Mouse (Mus musculus) kidney, postnatal 10 days (tissue): ENCODE results near the gene Slc41a1.

Source experiments
- DNase-seq: peaks from one replicate; pipeline ENCODE4 v3.0.0; 2021; ENCODE audit warnings: mixed read lengths

The Slc41a1 gene

DNA sequence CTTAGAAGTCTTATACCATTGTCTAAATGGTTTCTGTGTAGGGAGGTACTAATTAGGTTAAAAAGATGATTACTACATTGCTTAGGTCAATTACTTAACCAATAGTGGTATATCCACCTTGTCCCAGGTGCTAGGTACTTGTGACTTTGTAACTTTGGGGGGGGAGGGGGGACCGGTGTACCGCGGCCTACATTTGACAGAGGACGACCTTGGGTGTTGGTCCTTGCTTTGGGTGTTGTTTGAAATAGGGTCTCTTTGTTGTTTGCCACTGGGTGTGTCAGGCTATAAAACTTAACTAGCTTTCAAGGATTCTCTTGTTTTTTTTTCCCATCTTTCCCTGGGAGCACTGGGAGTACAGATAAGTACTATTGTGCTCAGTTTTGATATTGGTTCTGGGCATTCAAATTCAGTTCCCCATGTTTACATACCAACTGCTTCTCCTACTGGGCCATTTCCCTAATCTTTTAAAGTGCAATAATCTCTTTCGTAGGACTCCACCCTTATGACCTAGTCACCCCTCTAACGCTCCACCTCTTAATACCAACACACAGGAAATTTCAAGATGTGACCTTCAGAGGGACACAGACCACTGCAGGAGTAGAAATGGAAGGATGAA lies 62.9 kb downstream of the Slc41a1 start:
- no peak for DNase-seq

- DNase-seq: no peak
Measured at GRCm38 (mm10) chr1:131891436-131891835, 64.1 kb downstream of the Slc41a1 start.
